Mouse (Mus musculus): ENCODE measurements around the gene Ncam1.

- TF ChIP-seq CTCF (IDR thresholded peaks at IDR 0.05; ENCODE audit: low read depth, low read length) (no peak), POLR2A (IDR thresholded peaks at IDR 0.05; ENCODE audit: insufficient read depth, low read length) (no peak), EP300 (IDR thresholded peaks at IDR 0.05; ENCODE audit: insufficient read depth, low read depth, low read length) (no peak)
Observed at GRCm38 (mm10) chr9:49667066-49667465, 131.7 kb downstream of the Ncam1 start.
